Mouse (Mus musculus) limb, embryonic 10.5 days (tissue): ENCODE data around the gene Card11. TPM values are rescaled to one million over a fixed set of nuclear protein-coding genes. Genes with fewer than 3 reads are reported as not detected.

ENCODE experiments used
- DNase-seq: peaks from one replicate; pipeline ENCODE4 v3.0.0-alpha.2; 2017; ENCODE audit warnings: low spot score
- H3K27ac ChIP-seq: fragments of 300-500 bp; sonication (generic); 2 replicates; pipeline ENCODE4 v1.5.1; 2016; ENCODE audit warnings: mild to moderate bottlenecking
- H3K27me3 ChIP-seq: fragments of 300-500 bp; sonication (generic); 2 replicates; pipeline ENCODE4 v1.6.1; 2016; ENCODE audit warnings: low read depth, mild to moderate bottlenecking; ENCODE audit not compliant: poor library complexity, severe bottlenecking
- H3K36me3 ChIP-seq: fragments of 300-500 bp; sonication (generic); 2 replicates; pipeline ENCODE4 v1.6.1; 2016; ENCODE audit warnings: mild to moderate bottlenecking, moderate library complexity
- H3K4me1 ChIP-seq: fragments of 300-500 bp; sonication (generic); 2 replicates; pipeline ENCODE4 v1.6.1; 2016
- H3K4me3 ChIP-seq: fragments of 300-500 bp; sonication (generic); 2 replicates; pipeline ENCODE4 v1.5.1; 2016; ENCODE audit warnings: mild to moderate bottlenecking, moderate library complexity
- H3K9me3 ChIP-seq: fragments of 300-500 bp; sonication (generic); replicated peaks from 2 replicates; pipeline ENCODE4 v1.6.1; 2016; ENCODE audit warnings: mild to moderate bottlenecking
- WGBS: fragments of 180-500 bp; shearing (Covaris S2); methylation state at CpG from one replicate; pipeline ENCODE4 v1.1.7; 2016; 5-methylcytosine and 5-hydroxymethylcytosine counted together
- microRNA-seq: library from miRNA; unstranded; fragments of <30 nt; microRNA quantifications from one replicate; pipeline ENCODE4, GENCODE M21; 2017
- polyA plus RNA-seq: library from polyadenylated mRNA; unstranded; fragments of >200 nt; fragmentation: Nextera tagmentation; extraction: Ambion mirVana; gene quantifications from 2 replicates; pipeline ENCODE4 v1.2.1, GENCODE M21; 2016

Gene Card11
- polyA plus RNA-seq, 1 experiment from 2014 or later, result 0.49 TPM

- no peak for DNase-seq
- WGBS, result 98% methylated on average over 1 of the region's 1 CpGs
- Histone ChIP-seq H3K27ac (no peak overlapping the region), H3K9me3 (no peaks in the 10 kb centered on the region), H3K27me3 (no peaks in the 10 kb centered on the region), H3K4me1 (peaks cover 32% of the 10 kb centered on the region), H3K4me3 (no peak overlapping the region), H3K36me3 (peaks cover 14% of the 10 kb centered on the region; the same call in 1 of the 2 replicates)
These were observed 174.3 kb downstream of the Card11 start for GRCm38 (mm10) chr5:140826118-140826517.

- Histone ChIP-seq H3K4me3 (no peak overlapping the region), H3K27me3 (no peaks in the 10 kb centered on the region), H3K36me3 (peaks cover 14% of the 10 kb centered on the region; the same call in 1 of the 2 replicates), H3K9me3 (no peaks in the 10 kb centered on the region), H3K4me1 (peaks cover 26% of the 10 kb centered on the region), H3K27ac (no peak overlapping the region)
- DNase-seq, result no peak
- WGBS, result 95% methylated on average over 7 of the region's 7 CpGs
These were observed 176.3 kb downstream of the Card11 start for GRCm38 (mm10) chr5:140824126-140824525.

- Histone ChIP-seq H3K36me3 (peaks cover 14% of the 10 kb centered on the region; the same call in 1 of the 2 replicates), H3K4me3 (no peak overlapping the region), H3K9me3 (no peaks in the 10 kb centered on the region), H3K27me3 (no peaks in the 10 kb centered on the region), H3K4me1 (peaks cover 26% of the 10 kb centered on the region), H3K27ac (no peak overlapping the region)
- 97% methylated on average over 2 of the region's 2 CpGs for WGBS
- no peak for DNase-seq
These were observed 177.0 kb downstream of the Card11 start for GRCm38 (mm10) chr5:140823386-140823785.

Small RNAs within 50 kb of the gene (microRNA-seq; reads per million reads assigned to microRNA genes)
- not detected for gene Gm44385

Other genes starting within 250 kb of the Card11 start
- gene Gna12, start 170.2 kb downstream of the Card11 start, polyA plus RNA-seq, result 13.4 and 18.8 TPM in 2 replicates
- 0.48 and 0.76 TPM in 2 replicates for gene Sdk1, start 240.9 kb upstream of the Card11 start, polyA plus RNA-seq